Mouse (Mus musculus): ENCODE measurements around the gene Smim24. TPM values are rescaled to one million over a fixed set of nuclear protein-coding genes. Genes with fewer than 3 reads are reported as not detected.

Smim24 gene
- polyA plus RNA-seq, 1 experiment from 2014 or later: 1.8 TPM

DNA sequence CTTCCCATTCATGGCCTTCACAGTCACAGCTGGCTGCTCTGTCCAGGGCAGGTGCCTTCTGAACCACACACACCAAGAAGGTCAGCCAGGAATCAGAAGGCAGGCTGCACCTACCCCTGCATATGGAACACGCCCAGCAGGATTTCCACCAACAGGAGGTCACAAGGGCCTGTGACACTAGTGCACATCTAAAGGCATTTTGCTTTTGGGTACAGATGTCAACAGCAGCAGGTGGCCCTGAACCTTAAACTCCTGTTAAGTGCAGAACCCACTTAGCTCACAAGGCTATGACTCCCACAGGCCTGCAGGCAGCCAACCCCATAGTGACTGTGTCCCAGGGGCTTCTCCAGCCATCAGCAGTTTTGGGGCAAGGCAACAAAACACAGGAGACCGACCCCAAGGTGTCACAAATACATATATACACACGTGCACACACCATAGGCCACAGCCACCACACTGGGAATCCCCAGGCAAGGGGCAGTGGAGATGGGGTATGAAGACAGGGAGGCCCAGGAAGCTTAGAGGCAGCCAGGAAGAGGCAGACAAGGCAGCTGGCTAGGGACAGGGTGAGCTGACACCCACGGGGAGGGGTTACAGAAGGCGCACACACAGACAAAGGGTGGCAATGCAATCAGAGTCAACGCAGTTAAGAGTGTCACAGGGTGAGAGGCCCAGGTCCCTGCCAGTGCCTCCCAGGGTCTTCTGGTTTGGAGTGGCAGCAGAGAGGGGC is 26.2 kb upstream of the Smim24 start:
- ATAC-seq (ENCODE audit: low read depth): no peak
- Histone ChIP-seq H3K27ac (replicated peaks) (peak overlapping the region; percentile 38; the same call in 1 of the 2 replicates), H3K4me3 (no peak overlapping the region), H3K4me2 (no peak overlapping the region), H3K9ac (no peak overlapping the region), H3K4me1 (replicated peaks) (peaks cover 46% of the 10 kb centered on the region), H3K36me3 (peaks cover 61% of the 10 kb centered on the region), H3K27me3 (peaks cover 32% of the 10 kb centered on the region), H3K9me3 (no peaks in the 10 kb centered on the region)
- 80% methylated on average over 6 of the region's 6 CpGs for WGBS

- Histone ChIP-seq H3K27ac (replicated peaks) (no peak overlapping the region), H3K4me3 (no peak overlapping the region), H3K27me3 (peaks cover 32% of the 10 kb centered on the region), H3K4me2 (no peak overlapping the region), H3K9me3 (no peaks in the 10 kb centered on the region), H3K36me3 (peaks cover 58% of the 10 kb centered on the region), H3K4me1 (replicated peaks) (peaks cover 46% of the 10 kb centered on the region), H3K9ac (no peak overlapping the region)
- 63% methylated on average over 6 of the region's 6 CpGs for WGBS
- ATAC-seq (ENCODE audit: low read depth): no peak
Measured at GRCm38 (mm10) chr10:81367207-81367495, 25.7 kb upstream of the Smim24 start.

DNA sequence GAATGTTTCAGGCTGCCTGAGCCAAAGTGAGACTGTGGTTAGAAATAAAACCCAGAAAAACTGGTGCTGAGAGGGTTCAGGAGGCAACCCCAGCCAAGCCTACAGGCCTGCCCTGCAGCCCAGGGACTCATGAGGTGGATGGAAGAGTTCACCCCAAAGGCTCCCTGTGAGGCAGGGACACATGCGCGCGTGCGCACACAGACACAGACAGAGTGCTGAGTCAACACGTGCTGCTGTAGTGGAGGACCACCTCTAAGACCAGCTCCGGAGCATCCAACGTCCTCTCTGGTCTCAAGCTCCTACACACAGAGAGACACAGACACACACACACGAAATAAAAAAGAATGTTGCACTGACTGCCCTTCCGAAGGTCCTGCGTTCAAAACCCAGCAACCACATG is 17.5 kb upstream of the Smim24 start:
- Histone ChIP-seq H3K9me3 (no peaks in the 10 kb centered on the region), H3K4me3 (no peak overlapping the region), H3K4me2 (no peak overlapping the region), H3K4me1 (replicated peaks) (peaks cover 38% of the 10 kb centered on the region), H3K9ac (peak overlapping the region; percentile 26; the same call in 1 of the 2 replicates), H3K27ac (replicated peaks) (no peak overlapping the region), H3K27me3 (no peaks in the 10 kb centered on the region), H3K36me3 (peaks cover 44% of the 10 kb centered on the region)
- WGBS: 96% methylated on average over 10 of the region's 10 CpGs
- ATAC-seq (ENCODE audit: low read depth): no peak

GRCm38 (mm10) chr10:81376561-81377361 is 16.1 kb upstream of the Smim24 start:
- Histone ChIP-seq H3K9ac (peak overlapping the region; percentile 86), H3K27ac (replicated peaks) (no peak overlapping the region), H3K36me3 (peaks cover 29% of the 10 kb centered on the region), H3K4me3 (peak overlapping the region; percentile 71), H3K4me1 (replicated peaks) (peaks cover 38% of the 10 kb centered on the region), H3K4me2 (peak overlapping the region; percentile 86), H3K27me3 (no peaks in the 10 kb centered on the region), H3K9me3 (no peaks in the 10 kb centered on the region)
- ATAC-seq (ENCODE audit: low read depth): no peak
- WGBS: 44% methylated on average over 6 of the region's 6 CpGs

DNA sequence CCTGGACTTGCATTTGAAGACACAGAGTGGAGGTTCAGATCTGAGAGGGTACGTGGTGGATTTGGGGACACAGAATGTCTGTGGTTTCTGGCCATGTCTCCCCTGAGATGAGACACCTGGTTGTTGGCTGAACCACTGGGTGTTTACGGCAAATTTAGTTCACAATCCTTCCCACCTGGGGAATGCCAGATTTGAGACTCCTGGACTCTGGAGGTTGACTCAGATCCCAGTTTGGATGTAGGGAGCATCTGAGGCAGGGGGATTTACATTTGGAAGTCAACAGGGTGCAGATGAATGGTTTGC is 15.5 kb upstream of the Smim24 start:
- Histone ChIP-seq H3K9me3 (no peaks in the 10 kb centered on the region), H3K36me3 (peaks cover 28% of the 10 kb centered on the region), H3K27me3 (no peaks in the 10 kb centered on the region), H3K4me2 (peak overlapping the region; percentile 86), H3K4me3 (peak overlapping the region; percentile 71), H3K9ac (peak overlapping the region; percentile 86), H3K27ac (replicated peaks) (no peak overlapping the region; the same call in 1 of the 2 replicates), H3K4me1 (replicated peaks) (peaks cover 38% of the 10 kb centered on the region)
- no peak for ATAC-seq (ENCODE audit: low read depth)
- WGBS: 61% methylated on average over 2 of the region's 2 CpGs

- H3K9ac ChIP-seq: peak within 1 kb of the TSS; percentile 86
- peaks cover 22% of the 10 kb centered on the region for H3K36me3 ChIP-seq
Measured at GRCm38 (mm10) chr10:81377793-81378552, 14.9 kb upstream of the Smim24 start, which contains the start of gene Fzr1. TSS of gene Fzr1 (minus strand) at chr10:81378516.

GRCm38 (mm10) chr10:81378553-81379182 is 14.2 kb upstream of the Smim24 start:
- peak overlapping the region; percentile 59 for H3K4me2 ChIP-seq
- peak; percentile 96 for ATAC-seq (ENCODE audit: low read depth)
- under 1% methylated on average over 46 of the region's 46 CpGs for WGBS
- peak overlapping the region; percentile 71 for H3K4me3 ChIP-seq
- peaks cover 33% of the 10 kb centered on the region for H3K4me1 ChIP-seq (replicated peaks)
- no peaks in the 10 kb centered on the region for H3K27me3 ChIP-seq
- peak overlapping the region; percentile 79 for H3K27ac ChIP-seq (replicated peaks)
- H3K36me3 ChIP-seq: peaks cover 15% of the 10 kb centered on the region
- peak overlapping the region; percentile 57 for H3K9ac ChIP-seq
- no peaks in the 10 kb centered on the region for H3K9me3 ChIP-seq

More at GRCm38 (mm10) chr10:81377793-81378552, 14.9 kb upstream of the Smim24 start, which contains the start of gene Fzr1:
- H3K9me3 ChIP-seq: no peaks in the 10 kb centered on the region
- H3K4me2 ChIP-seq: peak within 1 kb of the TSS; percentile 86
- H3K27me3 ChIP-seq: no peaks in the 10 kb centered on the region
- WGBS: under 1% methylated on average over 56 of the region's 59 CpGs
- peaks cover 38% of the 10 kb centered on the region for H3K4me1 ChIP-seq (replicated peaks)
- H3K4me3 ChIP-seq: peak within 1 kb of the TSS; percentile 71
- ATAC-seq (ENCODE audit: low read depth): peak; percentile 69
- H3K27ac ChIP-seq (replicated peaks): peak within 1 kb of the TSS; percentile 79

- peaks cover 10% of the 10 kb centered on the region for H3K36me3 ChIP-seq
- peaks cover 29% of the 10 kb centered on the region for H3K4me1 ChIP-seq (replicated peaks)
- H3K9ac ChIP-seq: peak overlapping the region; percentile 57
- H3K4me2 ChIP-seq: peak overlapping the region; percentile 59
- no peaks in the 10 kb centered on the region for H3K9me3 ChIP-seq
- peak overlapping the region; percentile 71 for H3K4me3 ChIP-seq
- ATAC-seq (ENCODE audit: low read depth): peak; percentile 1
- H3K27ac ChIP-seq (replicated peaks): peak overlapping the region; percentile 66
- H3K27me3 ChIP-seq: no peaks in the 10 kb centered on the region
- 59% methylated on average over 3 of the region's 3 CpGs for WGBS
Measured at GRCm38 (mm10) chr10:81379183-81379553, 13.7 kb upstream of the Smim24 start.

- 90% methylated on average over 6 of the region's 6 CpGs for WGBS
- no peak overlapping the region for H3K9ac ChIP-seq
- peaks cover 31% of the 10 kb centered on the region for H3K4me1 ChIP-seq (replicated peaks)
- H3K9me3 ChIP-seq: no peaks in the 10 kb centered on the region
- peaks cover 7% of the 10 kb centered on the region; the same call in 1 of the 2 replicates for H3K36me3 ChIP-seq
- no peak for ATAC-seq (ENCODE audit: low read depth)
- H3K4me3 ChIP-seq: no peak overlapping the region
- no peak overlapping the region for H3K4me2 ChIP-seq
- no peaks in the 10 kb centered on the region for H3K27me3 ChIP-seq
- H3K27ac ChIP-seq (replicated peaks): no peak overlapping the region
Measured at GRCm38 (mm10) chr10:81379809-81380378, 13.0 kb upstream of the Smim24 start.

DNA sequence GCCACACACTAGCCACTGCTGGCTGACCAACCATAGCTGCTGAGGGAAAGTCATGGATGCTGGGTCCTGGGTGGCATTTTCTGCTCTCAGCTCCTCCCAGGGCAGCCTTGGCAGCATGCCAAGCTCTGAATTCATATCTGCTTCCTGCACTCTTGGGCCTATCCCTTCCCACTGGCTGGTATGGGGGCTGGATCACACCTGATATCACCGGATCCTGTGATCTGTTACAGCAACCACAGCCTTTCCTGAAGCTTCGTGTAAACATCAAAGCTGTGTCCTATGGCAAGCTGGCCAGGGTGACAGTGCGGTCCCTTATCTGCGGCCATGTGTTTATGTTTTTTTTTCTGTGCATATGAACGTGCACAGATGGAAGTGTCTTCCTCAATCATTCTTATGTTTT is 10.8 kb upstream of the Smim24 start:
- H3K4me1 ChIP-seq (replicated peaks): peaks cover 27% of the 10 kb centered on the region
- peak overlapping the region; percentile 28; the same call in 1 of the 2 replicates for H3K27ac ChIP-seq (replicated peaks)
- no peak overlapping the region for H3K4me3 ChIP-seq
- H3K4me2 ChIP-seq: no peak overlapping the region
- 87% methylated on average over 5 of the region's 5 CpGs for WGBS
- peaks cover 14% of the 10 kb centered on the region for H3K36me3 ChIP-seq
- ATAC-seq (ENCODE audit: low read depth): no peak
- no peaks in the 10 kb centered on the region for H3K9me3 ChIP-seq
- 0 out of 2 replicates have a peak overlapping the region, but pooled peaks have one; percentile 32 for H3K9ac ChIP-seq
- no peaks in the 10 kb centered on the region for H3K27me3 ChIP-seq

DNA sequence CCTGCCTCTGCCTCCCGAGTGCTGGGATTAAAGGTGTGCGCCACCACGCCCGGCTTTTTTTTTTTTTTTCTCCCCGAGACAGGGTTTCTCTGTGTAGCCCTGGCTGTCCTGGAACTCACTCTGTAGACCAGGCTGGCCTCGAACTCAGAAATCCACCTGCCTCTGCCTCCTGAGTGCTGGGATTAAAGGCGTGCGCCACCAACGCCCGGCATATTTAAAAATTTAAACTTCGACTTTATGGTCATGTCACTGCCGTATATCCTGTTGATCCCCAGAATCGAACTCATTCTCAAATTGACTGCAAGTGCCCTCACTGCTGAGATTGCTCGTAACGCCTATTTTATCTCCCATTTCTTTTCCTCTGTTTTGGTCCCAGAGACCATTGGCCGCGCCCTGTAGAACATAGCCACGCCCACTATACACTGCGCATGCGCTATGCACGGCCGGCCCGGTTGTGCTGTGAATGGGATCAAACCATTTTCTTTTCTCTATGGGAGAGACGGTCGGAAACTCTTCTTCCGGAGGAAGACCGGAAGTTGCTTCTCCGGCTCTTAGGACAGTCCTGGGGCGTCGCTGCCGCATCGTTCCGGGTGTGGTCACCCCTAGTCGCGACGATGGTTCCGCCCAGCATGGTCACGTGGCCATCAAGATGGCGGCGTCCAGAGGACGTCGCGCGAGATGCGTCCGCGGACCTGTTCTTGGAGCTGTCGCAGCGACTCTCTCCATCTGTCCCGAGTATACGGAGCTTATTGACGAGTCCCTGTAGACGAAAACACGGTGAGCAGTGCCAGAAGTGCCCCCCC is 8.8 kb upstream of the Smim24 start, which contains the start of the genes Dohh and Gm48551:
Dohh (plus strand) TSS at position 627 of the 803 bp plus-strand sequence.
Gm48551 (plus strand) TSS at position 665 of the 803 bp plus-strand sequence.
- H3K27ac ChIP-seq (replicated peaks): peak within 1 kb of the TSS; percentile 87
- no peaks in the 10 kb centered on the region for H3K9me3 ChIP-seq
- peaks cover 33% of the 10 kb centered on the region for H3K36me3 ChIP-seq
- peak within 1 kb of the TSS; percentile 91 for H3K4me2 ChIP-seq
- ATAC-seq (ENCODE audit: low read depth): peak; percentile 95
- peak within 1 kb of the TSS; percentile 83 for H3K9ac ChIP-seq
- H3K4me3 ChIP-seq: peak within 1 kb of the TSS; percentile 85
- H3K27me3 ChIP-seq: no peaks in the 10 kb centered on the region
- H3K4me1 ChIP-seq (replicated peaks): peaks cover 18% of the 10 kb centered on the region
- 10% methylated on average over 54 of the region's 54 CpGs for WGBS
